Mouse (Mus musculus) C2C12 (cell line): ENCODE measurements at regions not wholly inside any gene's neighbourhood (a gene's known extent, or its start where the extent isn't known, plus 50 kb on each side); places are given as distances from the start of the nearest gene placed in this dataset.
A peak's percentile ranks its signal among the peaks of the same experiment; 100 is the strongest.

ENCODE experiments used
- H3K27me3 ChIP-seq: one replicate; pipeline ENCODE4 v1.6.1; 2011; ENCODE audit not compliant: control insufficient read depth, insufficient read depth, insufficient read length
- H3K36me3 ChIP-seq: one replicate; pipeline ENCODE4 v1.6.1; 2011; ENCODE audit not compliant: control insufficient read depth, insufficient read depth
- H3K4me3 ChIP-seq: one replicate; pipeline ENCODE4 v1.5.1; 2011; ENCODE audit warnings: mild to moderate bottlenecking, control low read depth; ENCODE audit not compliant: poor library complexity, insufficient read depth, severe bottlenecking
- H3K79me2 ChIP-seq: one replicate; pipeline ENCODE4 v1.6.1; 2011; ENCODE audit not compliant: control insufficient read depth, insufficient read depth
- H3K79me3 ChIP-seq: one replicate; pipeline ENCODE4 v1.6.1; 2011; ENCODE audit warnings: low read depth, control low read depth
- H3ac ChIP-seq: one replicate; pipeline ENCODE3; 2011; ENCODE audit warnings: low read depth; ENCODE audit not compliant: control insufficient read depth, insufficient read length
- CEBPB ChIP-seq: IDR thresholded peaks from one replicate; pipeline ENCODE4 v1.6.1; 2011; ENCODE audit warnings: low read depth, mild to moderate bottlenecking, control low read depth, moderate library complexity
- CTCF ChIP-seq: IDR thresholded peaks from one replicate; pipeline ENCODE4 v1.5.1; 2011; ENCODE audit not compliant: control insufficient read depth, insufficient read depth, insufficient read length
- FOSL1 ChIP-seq: IDR thresholded peaks from one replicate; pipeline ENCODE4 v1.8.0; 2011; ENCODE audit warnings: mild to moderate bottlenecking, low read length; ENCODE audit not compliant: poor library complexity, insufficient read depth, severe bottlenecking
- MAX ChIP-seq: IDR thresholded peaks from one replicate; pipeline ENCODE4 v1.6.1; 2011; ENCODE audit warnings: mild to moderate bottlenecking, control low read depth
- MYOD1 ChIP-seq: IDR thresholded peaks from one replicate; pipeline ENCODE4 v1.6.1; 2011; ENCODE audit warnings: low read depth; ENCODE audit not compliant: control insufficient read depth, insufficient read length
- MYOG ChIP-seq: IDR thresholded peaks from one replicate; pipeline ENCODE4 v1.6.1; 2011; ENCODE audit not compliant: control insufficient read depth, insufficient read length; ENCODE audit errors: extremely low read depth
- USF1 ChIP-seq: IDR thresholded peaks from one replicate; pipeline ENCODE4 v1.6.1; 2011; ENCODE audit warnings: low read depth, mild to moderate bottlenecking, control low read depth, moderate library complexity

GRCm38 (mm10) chr2:49376281-49376680 is 75.0 kb upstream of the Epc2 start:
- Histone ChIP-seq H3ac (no peak overlapping the region), H3K4me3 (no peak overlapping the region), H3K36me3 (no peaks in the 10 kb centered on the region), H3K79me2 (no peaks in the 10 kb centered on the region), H3K27me3 (no peaks in the 10 kb centered on the region), H3K79me3 (no peaks in the 10 kb centered on the region)
- TF ChIP-seq USF1 (no peak), FOSL1 (no peak), CTCF (no peak), MYOD1 (no peak), CEBPB (no peak), MAX (no peak), MYOG (no peak)

GRCm38 (mm10) chr2:49379222-49379805 is 72.0 kb upstream of the Epc2 start:
- H3K79me2 ChIP-seq: no peaks in the 10 kb centered on the region
- H3K27me3 ChIP-seq: no peaks in the 10 kb centered on the region
- H3K4me3 ChIP-seq: no peak overlapping the region
- no peak overlapping the region for H3ac ChIP-seq
- no peaks in the 10 kb centered on the region for H3K36me3 ChIP-seq
- TF ChIP-seq FOSL1: no peak
- no peak for TF ChIP-seq CEBPB
- TF ChIP-seq USF1: no peak
- no peaks in the 10 kb centered on the region for H3K79me3 ChIP-seq

- Histone ChIP-seq H3K27me3 (no peaks in the 10 kb centered on the region), H3ac (no peak overlapping the region), H3K4me3 (no peak overlapping the region), H3K79me3 (no peaks in the 10 kb centered on the region), H3K79me2 (no peaks in the 10 kb centered on the region), H3K36me3 (no peaks in the 10 kb centered on the region)
- TF ChIP-seq MYOD1: peak; percentile 30
- no peak for TF ChIP-seq MAX
- TF ChIP-seq CEBPB: peak; percentile 65
- TF ChIP-seq CTCF: no peak
These were observed 70.3 kb upstream of the Epc2 start for GRCm38 (mm10) chr2:49380965-49381364.

- Histone ChIP-seq H3ac (no peak overlapping the region), H3K79me2 (no peaks in the 10 kb centered on the region), H3K4me3 (no peak overlapping the region), H3K27me3 (no peaks in the 10 kb centered on the region), H3K79me3 (no peaks in the 10 kb centered on the region), H3K36me3 (no peaks in the 10 kb centered on the region)
- TF ChIP-seq CTCF (no peak), CEBPB (no peak), FOSL1 (no peak), MYOG (no peak)
These were observed 64.5 kb upstream of the Epc2 start for GRCm38 (mm10) chr2:49386747-49387146.

GRCm38 (mm10) chr2:49391322-49392262 is 59.7 kb upstream of the Epc2 start:
- no peaks in the 10 kb centered on the region for H3K79me3 ChIP-seq
- H3K4me3 ChIP-seq: no peak overlapping the region

More at GRCm38 (mm10) chr2:49391322-49392262, 59.7 kb upstream of the Epc2 start:
- H3K36me3 ChIP-seq: no peaks in the 10 kb centered on the region
- no peaks in the 10 kb centered on the region for H3K79me2 ChIP-seq
- no peak for TF ChIP-seq CEBPB
- TF ChIP-seq CTCF: no peak
- no peak for TF ChIP-seq MAX
- TF ChIP-seq FOSL1: no peak
- H3K27me3 ChIP-seq: no peaks in the 10 kb centered on the region
- H3ac ChIP-seq: no peak overlapping the region
